Mouse (Mus musculus) myocyte (in vitro differentiated cells): Measurements from ENCODE around the gene Hsd17b14. TPM values are rescaled to one million over a fixed set of nuclear protein-coding genes. Genes with fewer than 3 reads are reported as not detected.

Experiments
- H3K27me3 ChIP-seq: one replicate; pipeline ENCODE4 v1.6.1; 2011; ENCODE audit not compliant: control insufficient read depth, insufficient read depth, insufficient read length
- H3K36me3 ChIP-seq: one replicate; pipeline ENCODE4 v1.6.1; 2011; ENCODE audit not compliant: control insufficient read depth, insufficient read depth
- H3K4me2 ChIP-seq: one replicate; pipeline ENCODE4 v1.6.1; 2011; ENCODE audit warnings: low read depth, control low read depth
- H3K4me3 ChIP-seq: one replicate; pipeline ENCODE4 v1.5.1; 2011; ENCODE audit warnings: mild to moderate bottlenecking, control low read depth, moderate library complexity
- H3K79me2 ChIP-seq: one replicate; pipeline ENCODE4 v1.6.1; 2011; ENCODE audit not compliant: control insufficient read depth, insufficient read depth
- H3ac ChIP-seq: one replicate; pipeline ENCODE4 v1.6.1; 2011; ENCODE audit not compliant: control insufficient read depth, insufficient read length
- CEBPB ChIP-seq: IDR thresholded peaks from 2 replicates; pipeline ENCODE4 v1.6.1; 2011; ENCODE audit warnings: mild to moderate bottlenecking, moderate library complexity; ENCODE audit not compliant: poor library complexity, insufficient read depth, severe bottlenecking
- E2F4 ChIP-seq: IDR thresholded peaks from one replicate; pipeline ENCODE4 v1.6.1; 2011; ENCODE audit warnings: mild to moderate bottlenecking, control low read depth, moderate library complexity; ENCODE audit not compliant: insufficient read depth
- MAX ChIP-seq: IDR thresholded peaks from one replicate; pipeline ENCODE4 v1.6.1; 2011; ENCODE audit warnings: low read depth, mild to moderate bottlenecking, control low read depth
- MYOD1 ChIP-seq, 3 experiments: IDR thresholded peaks; one replicate each; pipeline ENCODE4 v1.6.1; 2011; ENCODE audit warnings: control low read depth in 2 of 3, low read depth in 2 of 3, mild to moderate bottlenecking in 2 of 3, moderate library complexity in 1 of 3; ENCODE audit not compliant: insufficient read length in 2 of 3, control insufficient read depth in 1 of 3
- MYOG ChIP-seq, 3 experiments: IDR thresholded peaks; one replicate each; pipeline ENCODE4 v1.6.1; 2011; ENCODE audit warnings: control low read depth in 2 of 3, low read depth in 2 of 3, mild to moderate bottlenecking in 2 of 3; ENCODE audit not compliant: insufficient read length in 2 of 3, control insufficient read depth in 1 of 3, insufficient read depth in 1 of 3
- POLR2A ChIP-seq: IDR thresholded peaks from one replicate; pipeline ENCODE4 v1.6.1; 2011; ENCODE audit warnings: low read depth, mild to moderate bottlenecking, control low read depth, moderate library complexity; ENCODE audit not compliant: insufficient read length
- POLR2AphosphoS2 ChIP-seq: IDR thresholded peaks from one replicate; pipeline ENCODE4 v1.6.1; 2011; ENCODE audit warnings: low read depth, control low read depth; ENCODE audit not compliant: insufficient read length
- REST ChIP-seq: IDR thresholded peaks from one replicate; pipeline ENCODE4 v1.6.1; 2011; ENCODE audit warnings: mild to moderate bottlenecking, control low read depth, moderate library complexity; ENCODE audit not compliant: insufficient read depth, insufficient read length
- SRF ChIP-seq: IDR thresholded peaks from one replicate; pipeline ENCODE4 v1.6.1; 2011; ENCODE audit warnings: low read depth; ENCODE audit not compliant: control insufficient read depth, insufficient read length
- TCF12 ChIP-seq: IDR thresholded peaks from one replicate; pipeline ENCODE4 v1.6.1; 2011; ENCODE audit warnings: mild to moderate bottlenecking, control low read depth; ENCODE audit not compliant: poor library complexity, insufficient read depth, severe bottlenecking
- TCF3 ChIP-seq: IDR thresholded peaks from one replicate; pipeline ENCODE4 v1.6.1; 2011; ENCODE audit warnings: low read depth, control low read depth; ENCODE audit not compliant: insufficient read length
- USF1 ChIP-seq: IDR thresholded peaks from one replicate; pipeline ENCODE4 v1.6.1; 2011; ENCODE audit warnings: low read depth, mild to moderate bottlenecking, control low read depth, moderate library complexity
- polyA plus RNA-seq: library from polyadenylated mRNA; unstranded; fragments of >200 nt; fragmentation: generic; extraction: Trizol; gene quantifications from one replicate; pipeline ENCODE4 v1.2.1, GENCODE M21; 2012; ENCODE audit warnings: missing spikeins

Hsd17b14 gene
- polyA plus RNA-seq, 1 experiment: 1.9 TPM

DNA sequence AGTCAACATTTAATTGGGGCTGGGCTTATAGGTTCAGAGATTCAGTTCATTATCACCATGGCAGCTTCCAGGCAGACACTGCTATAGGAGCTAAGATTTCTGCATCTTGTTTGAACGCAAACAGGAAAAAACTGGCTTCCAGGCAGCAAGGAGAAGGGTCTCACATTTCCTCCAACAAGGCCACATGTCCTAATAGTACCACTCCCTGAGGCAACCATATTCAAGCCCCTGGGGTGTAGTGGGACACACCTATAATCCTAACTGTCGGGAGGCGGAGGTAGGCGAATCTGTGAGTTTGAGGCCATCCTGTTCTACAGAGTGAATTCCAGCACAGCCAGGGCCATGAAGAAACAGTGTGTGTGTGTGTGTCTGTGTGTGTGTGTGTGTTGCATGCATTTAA is 40.5 kb downstream of the Hsd17b14 start:
- Histone ChIP-seq H3K27me3 (no peaks in the 10 kb centered on the region), H3K4me3 (no peak overlapping the region), H3ac (no peak overlapping the region), H3K79me2 (no peaks in the 10 kb centered on the region), H3K4me2 (no peak overlapping the region), H3K36me3 (no peaks in the 10 kb centered on the region)
- no peak for TF ChIP-seq E2F4
- TF ChIP-seq CEBPB: no peak
- TF ChIP-seq MYOD1 (IDR thresholded peaks at IDR 0.05; ENCODE audit: control insufficient read depth in 1 of 3, insufficient read length in 2 of 3, low read depth in 2 of 3): no peak
- no peak for TF ChIP-seq SRF
- TF ChIP-seq MAX: no peak
- TF ChIP-seq USF1: no peak
- TF ChIP-seq POLR2A: no peak
- no peak for TF ChIP-seq TCF3
- no peak for TF ChIP-seq TCF12
- TF ChIP-seq REST: no peak
- TF ChIP-seq POLR2AphosphoS2: no peak

- no peaks in the 10 kb centered on the region for H3K27me3 ChIP-seq
- no peak for TF ChIP-seq TCF12
- TF ChIP-seq MYOG (IDR thresholded peaks at IDR 0.05; ENCODE audit: control insufficient read depth in 1 of 3, insufficient read depth in 1 of 3, insufficient read length in 2 of 3, low read depth in 2 of 3): no peak
- TF ChIP-seq TCF3: no peak
- TF ChIP-seq SRF: no peak
- H3K4me3 ChIP-seq: no peak overlapping the region
- no peak overlapping the region for H3K4me2 ChIP-seq
- H3K79me2 ChIP-seq: no peaks in the 10 kb centered on the region
- H3ac ChIP-seq: no peak overlapping the region
- no peaks in the 10 kb centered on the region for H3K36me3 ChIP-seq
Measured at GRCm38 (mm10) chr7:45596107-45596506, 41.4 kb downstream of the Hsd17b14 start.

DNA sequence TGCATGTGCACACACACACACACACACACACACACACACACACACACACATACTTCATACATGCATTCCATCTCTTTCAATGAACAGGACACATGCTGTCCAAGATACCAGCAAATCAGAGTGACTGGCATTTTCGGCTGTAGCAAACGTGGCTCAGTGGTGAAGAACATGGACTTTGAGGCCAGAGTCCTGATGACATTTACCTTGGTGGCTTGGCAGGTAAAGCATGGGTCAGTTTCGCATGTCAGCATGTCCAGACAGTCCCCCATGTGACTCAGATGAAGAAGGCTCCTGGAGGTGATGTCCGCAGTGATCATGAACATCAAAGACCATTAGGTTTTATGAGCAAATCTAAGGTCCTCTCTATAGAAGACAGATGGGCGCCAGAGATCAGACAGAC is 42.3 kb downstream of the Hsd17b14 start:
- H3K36me3 ChIP-seq: no peaks in the 10 kb centered on the region
- no peak overlapping the region for H3K4me2 ChIP-seq
- H3K4me3 ChIP-seq: no peak overlapping the region
- no peak for TF ChIP-seq TCF3
- TF ChIP-seq TCF12: no peak
- TF ChIP-seq CEBPB: no peak
- TF ChIP-seq POLR2A: no peak
- TF ChIP-seq USF1: no peak
- TF ChIP-seq SRF: no peak
- no peak for TF ChIP-seq E2F4
- no peak for TF ChIP-seq MYOG (IDR thresholded peaks at IDR 0.05; ENCODE audit: control insufficient read depth in 1 of 3, insufficient read depth in 1 of 3, insufficient read length in 2 of 3, low read depth in 2 of 3)
- TF ChIP-seq REST: no peak
- no peak for TF ChIP-seq MYOD1 (IDR thresholded peaks at IDR 0.05; ENCODE audit: control insufficient read depth in 1 of 3, insufficient read length in 2 of 3, low read depth in 2 of 3)
- TF ChIP-seq MAX: no peak
- no peak for TF ChIP-seq POLR2AphosphoS2
- H3K27me3 ChIP-seq: no peaks in the 10 kb centered on the region
- no peak overlapping the region for H3ac ChIP-seq
- no peaks in the 10 kb centered on the region for H3K79me2 ChIP-seq

DNA sequence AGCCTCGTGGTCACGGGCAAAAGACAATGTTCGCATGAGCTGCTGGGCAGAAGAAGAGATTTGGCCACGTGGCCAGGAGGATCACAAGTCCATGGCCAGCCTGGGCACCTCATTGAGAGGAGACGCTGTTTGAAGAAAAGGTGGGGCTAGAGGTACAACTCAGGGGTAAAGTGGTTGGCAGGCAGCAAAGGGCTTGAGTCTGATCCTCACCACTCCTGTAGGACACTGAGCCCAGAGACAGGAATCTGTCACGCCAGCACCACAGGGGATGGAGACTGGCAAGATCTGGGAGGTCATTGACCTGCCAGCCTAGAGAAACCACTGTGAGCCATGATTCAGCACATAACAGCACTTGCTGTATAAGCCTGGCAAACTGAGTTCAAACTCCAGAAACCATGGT is 42.8 kb downstream of the Hsd17b14 start:
- Histone ChIP-seq H3ac (no peak overlapping the region), H3K36me3 (no peaks in the 10 kb centered on the region), H3K27me3 (no peaks in the 10 kb centered on the region), H3K4me2 (no peak overlapping the region), H3K79me2 (no peaks in the 10 kb centered on the region), H3K4me3 (no peak overlapping the region)
- no peak for TF ChIP-seq POLR2AphosphoS2
- TF ChIP-seq TCF3: no peak
- TF ChIP-seq E2F4: no peak
- TF ChIP-seq USF1: no peak
- TF ChIP-seq CEBPB: no peak
- no peak for TF ChIP-seq POLR2A
- TF ChIP-seq SRF: no peak
- no peak for TF ChIP-seq TCF12
- no peak for TF ChIP-seq MAX
- no peak for TF ChIP-seq MYOG (IDR thresholded peaks at IDR 0.05; ENCODE audit: control insufficient read depth in 1 of 3, insufficient read depth in 1 of 3, insufficient read length in 2 of 3, low read depth in 2 of 3)
- no peak for TF ChIP-seq MYOD1 (IDR thresholded peaks at IDR 0.05; ENCODE audit: control insufficient read depth in 1 of 3, insufficient read length in 2 of 3, low read depth in 2 of 3)
- no peak for TF ChIP-seq REST

GRCm38 (mm10) chr7:45598960-45599879 is 44.5 kb downstream of the Hsd17b14 start:
- H3K4me3 ChIP-seq: no peak overlapping the region
- no peak for TF ChIP-seq TCF12
- no peak for TF ChIP-seq MAX
- TF ChIP-seq MYOD1 (IDR thresholded peaks at IDR 0.05; ENCODE audit: control insufficient read depth in 1 of 3, insufficient read length in 2 of 3, low read depth in 2 of 3): no peak
- TF ChIP-seq POLR2A: no peak
- H3ac ChIP-seq: no peak overlapping the region
- no peak overlapping the region for H3K4me2 ChIP-seq
- no peaks in the 10 kb centered on the region for H3K36me3 ChIP-seq
- H3K27me3 ChIP-seq: no peaks in the 10 kb centered on the region
- H3K79me2 ChIP-seq: no peaks in the 10 kb centered on the region
